Mouse (Mus musculus) embryonic stem cell, embryonic (primary cell): ENCODE results near the gene Ube2m.

ENCODE experiments used
- CTCF ChIA-PET, 4 experiments: fragments of 300-600 bp in 2 of 4; fragments of 350-600 bp in 2 of 4; sonication (Branson Sonifier 250); formaldehyde crosslinking; loops; one replicate each; lab custom pipeline; 2022; ENCODE audit warnings: inconsistent platforms in 2 of 4; lab: Charles Lee
- POLR2A ChIA-PET, 4 experiments: fragments of 300-600 bp in 2 of 4; fragments of 350-600 bp in 2 of 4; sonication (Branson Sonifier 250); formaldehyde crosslinking; loops; one replicate each; lab custom pipeline; 2022; ENCODE audit warnings: antibody characterized with exemption in 4 of 4, inconsistent platforms in 1 of 4; lab: Charles Lee

The Ube2m gene

DNA sequence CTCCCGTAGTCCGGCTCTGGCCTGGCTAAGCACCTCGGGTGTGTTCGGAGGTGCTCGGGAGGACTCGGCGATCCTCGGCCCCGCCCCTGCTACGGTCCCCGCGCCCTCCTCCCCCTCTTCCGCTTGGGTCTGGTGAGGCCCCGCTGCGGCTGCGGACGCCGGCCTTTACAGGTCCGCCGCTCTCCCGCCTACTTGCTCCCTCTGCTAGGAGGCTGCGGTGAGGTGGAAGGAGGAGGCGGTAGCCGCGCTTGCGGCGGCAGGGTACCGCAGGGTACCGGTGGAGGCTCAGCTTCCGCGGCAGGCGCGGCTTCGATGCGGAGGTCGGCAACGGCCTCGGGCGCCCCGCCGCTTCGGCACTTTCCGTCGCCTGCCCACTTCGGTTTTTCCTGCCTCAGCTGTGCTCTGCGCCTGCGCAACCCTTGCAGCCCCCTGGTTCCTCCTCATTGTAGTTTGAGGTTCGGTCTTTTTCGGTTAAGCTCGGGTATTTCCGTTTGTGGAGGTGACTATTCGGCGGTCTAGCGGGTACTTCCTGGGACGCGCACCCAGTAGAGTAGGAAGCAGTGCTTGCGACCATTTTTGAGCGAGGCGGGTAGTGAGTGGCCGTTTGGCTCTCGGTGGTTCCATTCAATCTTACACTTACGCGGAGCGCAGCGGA, at the start of gene Ube2m:
Gene Ube2m, minus strand, starts transcription at position 375 of the 655 bp plus-strand sequence.
- ChIA-PET POLR2A (interaction anchor here (0.6 to 21.4 kb wide), 46 partner anchors 9 to 135 kb away, joined by 3 to 694 read pairs (median 5); partner anchors contain the start of genes Zbtb45 (in 4 of the 4), Mzf1 (in 2 of the 4), Rnf225 (in 2 of the 4) and Rps5 (in 2 of the 4)), CTCF (interaction anchor here in 3 of 4 experiments (0.7 to 1.7 kb wide), 3 partner anchors 28 kb away, joined by 3 to 7 read pairs (median 4); partner anchors contain the start of gene Zbtb45 (in 3 of the 3))

DNA sequence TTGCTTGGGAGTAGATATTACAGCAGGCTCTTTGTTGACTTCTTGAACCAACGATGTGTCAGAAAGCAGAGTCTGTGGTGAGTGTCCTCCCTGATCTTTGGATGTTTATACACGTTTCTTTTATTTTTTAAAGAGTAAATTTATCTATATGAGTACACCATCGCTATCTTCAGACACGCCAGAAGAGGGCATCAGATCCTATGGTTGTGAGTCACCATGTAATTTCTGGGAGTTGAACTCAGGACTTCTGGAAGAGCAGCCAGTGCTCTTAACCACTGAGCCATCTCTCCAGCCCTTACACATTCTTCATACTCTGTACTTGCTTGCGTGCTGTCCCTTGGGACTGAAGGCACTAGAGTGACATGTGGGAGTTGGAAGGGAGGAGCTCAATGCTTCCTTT, 34.2 kb upstream of the Ube2m start:
- CTCF ChIA-PET = interaction anchor here in 3 of 4 experiments (0.6 to 2.9 kb wide), 4 partner anchors 14 to 439 kb away, joined by 3 to 8 read pairs (median 4); no protein-coding TSS in a partner anchor

DNA sequence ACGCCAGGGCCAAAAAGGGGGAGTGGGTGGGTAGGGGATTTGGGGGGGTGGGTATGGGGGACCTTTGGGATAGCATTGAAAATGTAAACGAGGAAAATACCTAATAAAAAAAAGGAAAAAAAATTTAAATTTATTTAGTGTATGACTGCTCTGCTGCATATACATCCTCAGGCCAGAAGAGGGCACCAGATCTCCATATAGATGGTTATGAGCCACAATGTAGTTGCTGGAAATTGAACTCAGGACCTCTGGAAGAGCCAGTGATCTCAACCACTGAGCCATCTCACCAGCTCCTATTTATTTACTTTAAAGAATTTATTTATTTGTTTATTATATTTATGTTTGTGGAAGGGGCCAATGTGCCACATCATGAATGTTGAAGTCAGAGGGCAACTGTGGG, 25.3 kb upstream of the Ube2m start:
- CTCF ChIA-PET = interaction anchor here in 2 of 4 experiments (0.6 to 0.7 kb wide), 3 partner anchors 10 to 85 kb away, joined by 8 to 14 read pairs (median 11); partner anchors contain the start of gene Vmn1r86 (in 1 of the 2)
- POLR2A ChIA-PET = interaction anchor here in 1 of 4 experiments (1.4 kb wide), 1 partner anchor 141 kb away, joined by 3 read pairs; the partner anchor contains the start of gene Rps5

More for the DNA sequence above, 34.2 kb upstream of the Ube2m start:
- POLR2A ChIA-PET = interaction anchor here in 1 of 4 experiments (0.7 to 2.4 kb wide), 2 partner anchors 13 to 39 kb away, joined by 3 to 8 read pairs; no protein-coding TSS in a partner anchor

DNA sequence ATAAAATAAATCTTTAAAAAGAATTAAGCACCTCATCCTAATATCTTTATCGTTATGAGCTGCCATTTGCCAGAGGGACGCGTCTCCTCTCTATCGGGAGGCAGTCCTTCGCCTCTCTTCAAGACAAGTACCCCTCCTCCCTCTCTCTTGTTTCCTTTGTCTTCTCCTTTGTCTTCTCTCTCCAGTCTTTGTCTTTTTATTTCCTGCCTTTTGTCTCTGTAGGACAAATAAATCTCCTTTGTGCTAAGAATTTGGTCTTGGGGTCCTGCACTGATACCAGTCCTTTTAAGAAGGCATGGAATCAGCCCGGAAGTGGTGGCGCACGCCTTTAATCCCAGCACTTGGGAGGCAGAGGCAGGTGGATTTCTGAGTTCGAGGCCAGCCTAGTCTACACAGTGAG, 21.5 kb upstream of the Ube2m start:
- ChIA-PET POLR2A (interaction anchor here in 3 of 4 experiments (0.6 to 5.3 kb wide), 18 partner anchors 12 to 257 kb away, joined by 3 to 34 read pairs (median 4); partner anchors contain the start of genes Lig1 (in 1 of the 3), Rps5 (in 1 of the 3), Ube2m (in 1 of the 3) and Zbtb45 (in 1 of the 3)), CTCF (interaction anchor here in 3 of 4 experiments (0.5 to 1.2 kb wide), 4 partner anchors 10 to 229 kb away, joined by 3 read pairs; partner anchors contain the start of gene Zbtb45 (in 1 of the 3))

DNA sequence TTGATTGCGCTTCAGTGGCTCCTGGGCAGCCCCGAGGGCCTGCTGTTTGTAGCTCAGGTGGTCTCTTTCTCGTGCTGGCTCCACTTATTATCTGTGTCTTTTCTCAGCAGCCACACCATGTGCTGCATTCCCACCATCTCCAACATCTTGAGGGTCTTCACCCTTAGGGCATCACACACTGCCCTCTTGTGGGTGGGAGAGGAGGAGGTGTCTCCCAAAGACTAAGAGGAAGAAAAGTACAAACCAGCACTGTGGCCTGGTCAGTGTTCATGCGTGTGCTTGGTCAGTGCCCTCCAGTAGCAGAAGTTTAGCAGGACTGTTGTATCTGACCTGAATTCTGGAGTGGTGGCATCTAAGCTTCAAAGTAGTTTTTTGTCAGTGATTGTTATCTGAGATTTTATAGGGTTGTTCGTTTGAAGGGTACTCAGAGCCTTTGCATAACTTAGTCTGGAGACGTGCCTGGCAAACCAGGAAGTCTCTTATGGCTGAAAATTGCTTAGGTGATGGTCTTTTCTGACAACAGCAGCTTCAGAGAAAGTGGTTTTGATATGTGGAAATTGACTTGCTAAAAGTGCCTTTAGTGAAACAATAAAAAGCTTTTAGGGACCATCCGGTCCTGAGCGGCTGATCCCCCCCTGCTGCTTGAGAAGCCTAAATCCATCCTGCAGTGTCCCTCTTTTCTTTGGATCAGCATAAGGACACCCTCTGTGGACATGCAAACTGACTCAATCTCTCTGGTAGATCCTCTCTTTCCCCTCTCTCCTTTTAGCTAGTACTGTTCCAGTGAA, 19.0 kb upstream of the Ube2m start:
- CTCF ChIA-PET = interaction anchor here in 2 of 4 experiments (0.7 to 1.1 kb wide), 3 partner anchors 14 to 183 kb away, joined by 3 read pairs; partner anchors contain the start of gene Zbtb45 (in 1 of the 2)
- POLR2A ChIA-PET = interaction anchor here in 3 of 4 experiments (0.7 to 5.3 kb wide), 14 partner anchors 13 to 245 kb away, joined by 3 to 34 read pairs (median 5); partner anchors contain the start of genes Rps5 (in 2 of the 3), Ube2m (in 1 of the 3), Zbtb45 (in 1 of the 3) and Zfp446 (in 1 of the 3)

DNA sequence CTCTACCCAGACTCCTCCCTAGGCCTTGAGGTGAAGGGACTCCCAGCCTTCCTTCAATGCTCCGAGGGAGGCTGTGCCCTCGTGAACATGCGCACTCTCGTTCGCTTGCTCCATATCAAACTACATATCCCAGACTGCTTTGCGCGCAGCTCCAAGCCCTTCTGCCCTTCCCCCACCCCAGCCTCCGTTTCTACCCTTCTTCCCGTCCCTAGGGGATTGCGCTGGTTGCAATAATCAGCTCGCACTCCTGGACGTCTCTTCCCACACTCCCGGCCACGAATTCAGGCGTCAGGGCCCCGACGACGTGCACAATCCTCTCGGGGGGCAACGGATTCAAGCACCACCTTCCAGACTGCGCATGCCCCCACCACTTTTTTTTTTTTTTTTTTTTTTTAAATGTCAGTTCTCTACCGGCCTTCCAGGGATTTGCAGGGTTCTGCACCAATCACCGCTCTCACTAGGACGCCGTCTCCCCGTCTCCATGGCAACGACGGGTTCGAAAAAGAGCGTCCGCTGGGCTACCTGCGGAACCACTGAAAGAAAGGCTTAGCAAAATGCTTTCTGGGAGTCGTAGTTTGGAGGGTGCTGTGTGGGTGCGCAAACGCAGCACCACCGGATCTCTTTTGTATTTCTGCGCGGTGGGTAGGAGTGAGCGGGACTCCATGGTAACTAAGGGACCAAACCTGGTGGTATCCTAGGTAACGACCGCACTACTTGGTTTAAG, 16.4 kb upstream of the Ube2m start, which contains the start of gene Mzf1:
Gene Mzf1, minus strand, starts transcription at position 478 of the 724 bp plus-strand sequence.
- CTCF ChIA-PET = interaction anchor here in 3 of 4 experiments (0.8 to 1.3 kb wide), 3 partner anchors 44 to 146 kb away, joined by 4 to 8 read pairs (median 5); partner anchors contain the start of gene Zbtb45 (in 2 of the 3)
- POLR2A ChIA-PET = interaction anchor here (0.5 to 3.7 kb wide), 37 partner anchors 11 to 241 kb away, joined by 3 to 29 read pairs (median 4); partner anchors contain the start of genes Zbtb45 (in 4 of the 4), Rps5 (in 3 of the 4), Zfp446 (in 3 of the 4) and Chmp2a (in 2 of the 4)

DNA sequence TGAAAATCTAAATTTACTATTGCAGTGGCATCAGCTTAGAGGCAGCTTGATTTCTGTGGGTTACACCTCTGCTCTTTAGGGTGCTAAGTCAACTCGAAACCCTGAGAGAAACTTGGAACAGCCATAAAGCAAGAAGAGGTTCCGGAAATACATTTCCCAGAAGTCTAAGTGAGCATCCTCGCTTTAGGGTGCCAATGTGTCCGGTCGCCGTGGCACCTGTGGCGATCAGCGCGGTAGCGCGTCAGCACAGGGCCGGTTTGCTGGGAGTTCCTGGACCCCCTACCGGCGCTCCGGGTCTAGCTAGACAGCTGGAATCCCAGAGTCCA, 15.8 kb upstream of the Ube2m start:
- ChIA-PET CTCF (interaction anchor here in 3 of 4 experiments (0.8 to 1.3 kb wide), 3 partner anchors 44 to 145 kb away, joined by 4 to 8 read pairs (median 5); partner anchors contain the start of gene Zbtb45 (in 2 of the 3)), POLR2A (interaction anchor here (0.8 to 3.7 kb wide), 38 partner anchors 11 to 242 kb away, joined by 3 to 29 read pairs (median 4); partner anchors contain the start of genes Zbtb45 (in 4 of the 4), Rps5 (in 3 of the 4), Zfp446 (in 3 of the 4) and Chmp2a (in 2 of the 4))

DNA sequence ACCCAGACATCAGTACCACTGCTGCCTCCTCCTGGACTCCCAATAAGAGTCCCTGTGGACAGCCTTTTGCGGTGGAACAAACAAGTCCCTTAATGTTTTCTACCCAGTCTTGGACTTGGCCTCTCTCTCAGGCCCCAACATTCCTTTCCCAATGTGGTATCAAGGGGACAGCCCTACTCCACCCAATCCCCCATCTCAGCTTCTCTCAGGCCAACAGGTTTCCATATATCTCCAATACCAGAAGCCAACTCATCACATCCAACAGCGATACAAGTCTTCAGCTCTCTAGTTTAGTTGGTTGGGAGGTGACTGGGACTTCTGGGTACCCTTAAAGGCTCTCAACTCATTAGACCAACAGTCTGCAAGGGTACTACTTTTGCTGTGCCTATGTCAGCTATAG, 15.4 kb upstream of the Ube2m start:
- CTCF ChIA-PET = interaction anchor here in 3 of 4 experiments (0.5 to 1.3 kb wide), 3 partner anchors 43 to 458 kb away, joined by 3 to 5 read pairs (median 4); partner anchors contain the start of gene Zbtb45 (in 2 of the 3)
- POLR2A ChIA-PET = interaction anchor here (0.6 to 3.7 kb wide), 28 partner anchors 10 to 242 kb away, joined by 3 to 29 read pairs (median 4); partner anchors contain the start of genes Ube2m (in 2 of the 4), Zbtb45 (in 2 of the 4), Chmp2a (in 1 of the 4) and Lig1 (in 1 of the 4)

DNA sequence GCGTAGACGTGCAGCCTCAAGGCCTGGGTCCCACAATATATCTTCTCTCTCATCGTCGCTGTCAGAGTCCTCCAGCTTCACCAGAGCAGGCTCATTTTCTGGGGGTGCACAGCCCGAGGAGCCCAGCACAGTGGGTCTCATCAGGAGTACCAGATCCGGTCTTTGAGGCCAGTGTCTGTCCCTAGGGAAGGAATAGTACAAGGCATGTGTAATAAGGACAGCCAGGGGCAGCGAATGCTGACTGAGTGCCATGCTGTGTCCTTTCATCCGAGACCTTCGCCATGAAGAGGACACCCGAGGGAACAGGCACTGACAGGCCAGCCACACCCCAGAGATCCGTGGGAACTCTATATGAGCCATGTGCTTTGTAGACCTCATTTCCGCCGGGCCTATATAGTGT, 14.9 kb upstream of the Ube2m start:
- ChIA-PET CTCF (interaction anchor here in 3 of 4 experiments (0.5 to 1.3 kb wide), 3 partner anchors 43 to 459 kb away, joined by 3 to 4 read pairs (median 3); partner anchors contain the start of gene Zbtb45 (in 2 of the 3)), POLR2A (interaction anchor here in 3 of 4 experiments (0.6 to 3.7 kb wide), 22 partner anchors 10 to 172 kb away, joined by 3 to 29 read pairs (median 4); partner anchors contain the start of genes Ube2m (in 2 of the 3), Rps5 (in 1 of the 3), Slc27a5 (in 1 of the 3) and Zbtb45 (in 1 of the 3))

DNA sequence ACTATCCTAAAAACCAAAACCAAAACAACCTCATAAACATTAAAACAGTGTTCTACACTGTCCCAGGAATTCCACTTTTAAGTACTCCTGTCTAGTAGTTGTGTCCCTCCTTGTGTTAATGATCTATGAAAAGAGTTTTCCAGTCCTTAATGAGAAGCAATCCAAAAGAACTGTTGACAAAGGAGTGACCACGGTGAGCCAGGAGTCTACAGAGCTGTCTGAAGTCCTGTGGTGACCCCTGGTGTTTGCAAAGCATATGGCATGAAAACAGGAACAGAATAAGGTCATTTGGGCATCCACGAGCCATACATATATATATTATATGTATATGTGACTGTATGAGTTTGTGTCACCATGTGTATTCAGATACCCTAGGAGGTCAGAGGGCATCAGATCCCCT, 8.0 kb upstream of the Ube2m start:
- ChIA-PET POLR2A (interaction anchor here in 1 of 4 experiments (0.5 to 2.2 kb wide), 6 partner anchors 13 to 232 kb away, joined by 3 to 6 read pairs (median 3); partner anchors contain the start of genes Lig1 and Zfp446), CTCF (interaction anchor here in 2 of 4 experiments (0.6 to 1.0 kb wide), 5 partner anchors 36 to 137 kb away, joined by 3 to 7 read pairs (median 3); no protein-coding TSS in a partner anchor)

DNA sequence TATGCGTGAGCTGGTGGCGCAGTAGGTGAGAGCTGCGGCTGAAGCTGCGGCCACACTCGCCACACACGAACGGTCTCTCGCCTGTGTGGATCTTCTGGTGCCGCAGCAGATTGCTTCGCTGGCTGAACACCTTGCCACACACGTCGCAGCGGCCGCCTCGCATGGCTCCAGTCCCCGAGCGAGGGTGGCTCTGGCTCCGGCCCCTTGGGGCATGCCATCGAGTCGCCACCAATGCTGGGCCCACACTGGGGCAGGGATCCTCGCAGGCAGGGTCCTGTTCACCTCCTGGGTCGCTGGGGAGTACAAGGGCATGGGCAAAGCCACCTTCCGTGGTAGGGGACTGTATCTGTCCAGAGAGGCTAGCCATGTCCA, 6.2 kb upstream of the Ube2m start:
- ChIA-PET CTCF (interaction anchor here in 3 of 4 experiments (0.6 to 2.5 kb wide), 7 partner anchors 11 to 149 kb away, joined by 3 to 17 read pairs (median 4); partner anchors contain the start of gene Zbtb45 (in 2 of the 3)), POLR2A (interaction anchor here (0.7 to 21.4 kb wide), 46 partner anchors 9 to 306 kb away, joined by 3 to 694 read pairs (median 8); partner anchors contain the start of genes Rnf225 (in 3 of the 4), Zfp446 (in 3 of the 4), Chmp2a (in 2 of the 4) and Rps5 (in 2 of the 4))

DNA sequence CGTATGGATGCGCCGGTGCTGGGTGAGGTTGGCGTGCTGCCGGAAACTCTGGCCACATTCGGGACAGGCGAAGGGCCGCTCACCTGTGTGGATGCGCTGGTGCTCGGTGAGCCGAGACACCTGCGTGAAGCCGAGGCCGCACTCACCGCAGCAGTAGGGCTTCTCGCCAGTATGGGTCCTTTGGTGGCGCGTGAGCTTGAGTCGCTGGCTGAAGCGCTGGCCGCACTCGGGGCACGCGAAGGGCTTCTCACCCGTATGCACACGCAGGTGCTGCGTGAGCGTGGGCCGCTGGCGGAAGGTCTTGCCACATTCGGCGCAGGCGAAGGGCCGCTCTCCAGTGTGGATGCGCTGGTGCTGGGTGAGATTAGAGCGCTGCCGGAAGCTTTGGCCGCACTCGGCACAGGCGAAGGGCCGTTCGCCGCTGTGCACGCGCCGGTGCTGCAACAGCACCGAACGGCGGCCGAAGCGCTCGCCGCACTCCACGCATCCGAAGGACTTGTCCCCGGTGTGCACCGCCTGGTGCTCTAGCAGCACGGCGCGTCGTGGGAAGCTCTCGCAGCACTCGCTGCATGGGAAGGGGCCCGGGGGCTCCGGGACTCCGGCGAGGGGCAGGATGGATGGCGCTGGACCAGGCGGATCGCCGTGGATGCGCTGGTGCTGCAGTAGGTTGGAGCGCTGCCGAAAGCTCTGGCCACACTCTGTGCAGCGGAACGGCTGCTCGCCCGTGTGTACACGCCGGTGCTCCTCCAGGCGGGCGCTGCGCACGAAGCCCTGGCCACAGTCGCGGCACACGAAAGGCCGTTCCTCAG, 5.6 kb upstream of the Ube2m start:
- ChIA-PET CTCF (interaction anchor here (0.6 to 2.5 kb wide), 11 partner anchors 12 to 149 kb away, joined by 3 to 17 read pairs (median 4); partner anchors contain the start of genes Zbtb45 (in 3 of the 4) and Rps5 (in 1 of the 4)), POLR2A (interaction anchor here (0.7 to 21.4 kb wide), 70 partner anchors 8 to 307 kb away, joined by 3 to 694 read pairs (median 5); partner anchors contain the start of genes Zfp446 (in 4 of the 4), Rnf225 (in 3 of the 4), Rps5 (in 3 of the 4) and Chmp2a (in 2 of the 4))

DNA sequence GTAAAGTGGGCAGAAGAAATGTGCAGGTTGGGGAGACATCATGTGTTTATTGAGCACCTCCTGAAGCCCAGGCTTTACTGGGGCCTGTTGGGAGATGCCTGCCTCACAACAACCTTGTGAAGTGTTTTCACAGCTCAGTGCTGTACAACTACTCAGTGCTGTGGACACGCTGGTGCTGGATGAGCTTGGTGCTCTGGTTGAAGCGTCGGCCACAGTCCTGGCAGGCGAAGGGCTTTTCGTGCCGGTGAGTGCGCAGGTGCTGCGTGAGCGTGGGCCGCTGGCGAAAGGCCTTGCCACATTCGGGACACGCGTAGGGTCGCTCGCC, 5.0 kb upstream of the Ube2m start:
- ChIA-PET CTCF (interaction anchor here (0.7 to 2.5 kb wide), 12 partner anchors 15 to 212 kb away, joined by 3 to 17 read pairs (median 3); partner anchors contain the start of genes Zbtb45 (in 3 of the 4) and Rps5 (in 1 of the 4)), POLR2A (interaction anchor here (0.6 to 21.4 kb wide), 67 partner anchors 9 to 247 kb away, joined by 3 to 694 read pairs (median 5); partner anchors contain the start of genes Zfp446 (in 4 of the 4), Rps5 (in 3 of the 4), Chmp2a (in 2 of the 4) and Lig1 (in 2 of the 4))

DNA sequence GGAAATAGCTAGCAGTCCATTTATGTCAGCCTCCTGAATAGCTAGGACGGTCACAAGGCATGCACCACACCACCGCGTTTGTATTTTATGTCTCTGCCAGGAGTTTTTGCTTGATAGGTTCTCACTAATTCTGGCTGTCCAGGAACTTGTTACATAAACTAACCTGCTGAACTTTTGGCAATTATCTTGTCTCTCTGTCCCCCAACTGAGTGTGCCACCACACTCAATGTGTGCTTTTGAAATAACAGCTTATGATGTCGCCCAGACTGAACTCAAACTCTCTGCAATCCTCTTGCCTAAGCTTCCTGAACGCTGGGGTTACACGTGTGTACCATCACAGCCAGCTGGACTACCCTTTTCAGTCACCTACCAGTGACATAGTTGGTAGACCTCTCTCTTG, 4.4 kb upstream of the Ube2m start:
- ChIA-PET POLR2A (interaction anchor here (0.6 to 21.4 kb wide), 52 partner anchors 8 to 235 kb away, joined by 3 to 694 read pairs (median 6); partner anchors contain the start of genes Rps5 (in 3 of the 4), Zfp446 (in 3 of the 4), Chmp2a (in 2 of the 4) and Lig1 (in 2 of the 4)), CTCF (interaction anchor here (0.6 to 2.5 kb wide), 11 partner anchors 25 to 212 kb away, joined by 3 to 17 read pairs (median 4); partner anchors contain the start of genes Zbtb45 (in 3 of the 4) and Rps5 (in 1 of the 4))
